Mouse (Mus musculus): ENCODE measurements around the gene Nploc4.

DNA sequence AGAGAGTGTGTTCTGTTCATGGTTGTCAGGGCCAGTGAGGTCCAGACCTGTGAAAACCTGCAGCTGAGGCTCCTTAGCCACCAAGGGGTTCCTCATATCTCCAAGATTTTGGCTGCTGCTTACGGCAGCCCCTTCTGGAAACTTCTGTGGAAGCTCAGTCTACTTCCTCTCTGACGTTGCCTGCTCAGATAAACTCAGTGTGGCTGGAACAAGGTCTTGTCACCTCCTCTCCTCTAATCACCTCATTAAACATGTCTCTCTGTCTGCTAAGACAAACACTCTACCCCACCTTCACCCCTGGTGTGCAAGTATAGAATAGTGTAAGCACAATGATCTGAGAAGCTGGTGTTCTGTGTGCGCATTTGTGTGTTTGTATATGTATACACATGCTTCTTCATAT, 8.0 kb upstream of the Nploc4 start:
- TF ChIP-seq POLR2A (IDR thresholded peaks at IDR 0.05; ENCODE audit: extremely low read depth, insufficient read depth, low read length): no peak
- TF ChIP-seq CTCF (IDR thresholded peaks at IDR 0.05; ENCODE audit: extremely low read depth, insufficient read depth, low read length): no peak

Measured in cortical plate, adult 2 months (tissue).